Mouse (Mus musculus): ENCODE measurements at regions not wholly inside any gene's neighbourhood (a gene's known extent, or its start where the extent isn't known, plus 50 kb on each side); places are given as distances from the start of the nearest gene placed in this dataset.

- no peak for TF ChIP-seq ZC3H11A (IDR thresholded peaks at IDR 0.05; ENCODE audit: borderline replicate concordance, low read depth, low read length)
- no peak for TF ChIP-seq ZNF384 (IDR thresholded peaks at IDR 0.05; ENCODE audit: low read depth, low read length)
Observed at GRCm38 (mm10) chr15:63166411-63166810, 678.6 kb downstream of the Gsdmc2 start.

GRCm38 (mm10) chr15:63163550-63164279 is 681.3 kb downstream of the Gsdmc2 start:
- Histone ChIP-seq H3K4me3 (ENCODE audit: insufficient read depth in 1 of 2, low read depth in 1 of 2, low read length in 2 of 2, poor library complexity in 1 of 2, severe bottlenecking in 1 of 2) (no peak overlapping the region), H3K9ac (ENCODE audit: insufficient read depth, low read depth, low read length, poor library complexity, severe bottlenecking) (no peak overlapping the region), H3K36me3 (ENCODE audit: control insufficient read depth, insufficient read depth, low read length, poor library complexity, severe bottlenecking) (no peaks in the 10 kb centered on the region), H3K4me1 (ENCODE audit: control insufficient read depth in 2 of 2, insufficient read depth in 2 of 2, low read length in 2 of 2, poor library complexity in 1 of 2) (no peaks in the 10 kb centered on the region), H3K9me3 (ENCODE audit: control insufficient read depth, insufficient read depth, low read depth, low read length) (no peaks in the 10 kb centered on the region), H3K27ac (ENCODE audit: insufficient read depth, low read depth, low read length, poor library complexity, severe bottlenecking) (no peak overlapping the region)
- no peak for TF ChIP-seq ZNF384 (IDR thresholded peaks at IDR 0.05; ENCODE audit: low read depth, low read length)
- no peak for TF ChIP-seq HCFC1 (IDR thresholded peaks at IDR 0.05; ENCODE audit: borderline replicate concordance, insufficient read depth, low read length)
- TF ChIP-seq CHD2 (IDR thresholded peaks at IDR 0.05; ENCODE audit: low read depth, low read length) = no peak
- no peak for TF ChIP-seq ZC3H11A (IDR thresholded peaks at IDR 0.05; ENCODE audit: borderline replicate concordance, low read depth, low read length)
- no peak for TF ChIP-seq MAFK (IDR thresholded peaks at IDR 0.05; ENCODE audit: insufficient read depth, low read depth, low read length)
- in situ Hi-C loops (cut with MboI; ENCODE audit: low sequenced_read_pairs in 2 of 2, unreplicated experiment in 2 of 2) = no loop called here
- DNase-seq (ENCODE audit: low read depth, low spot score) = no peak

More at GRCm38 (mm10) chr15:63166411-63166810, 678.6 kb downstream of the Gsdmc2 start:
- H3K27ac ChIP-seq (ENCODE audit: insufficient read depth, low read depth, low read length, poor library complexity, severe bottlenecking) = no peak overlapping the region
- H3K4me1 ChIP-seq (ENCODE audit: control insufficient read depth in 2 of 2, insufficient read depth in 2 of 2, low read length in 2 of 2, poor library complexity in 1 of 2) = no peaks in the 10 kb centered on the region
- no peak overlapping the region for H3K4me3 ChIP-seq (ENCODE audit: insufficient read depth in 1 of 2, low read depth in 1 of 2, low read length in 2 of 2, poor library complexity in 1 of 2, severe bottlenecking in 1 of 2)
- H3K9me3 ChIP-seq (ENCODE audit: control insufficient read depth, insufficient read depth, low read depth, low read length) = no peaks in the 10 kb centered on the region
- no peak overlapping the region for H3K9ac ChIP-seq (ENCODE audit: insufficient read depth, low read depth, low read length, poor library complexity, severe bottlenecking)
- no peak for DNase-seq (ENCODE audit: low read depth, low spot score)
- no peaks in the 10 kb centered on the region for H3K36me3 ChIP-seq (ENCODE audit: control insufficient read depth, insufficient read depth, low read length, poor library complexity, severe bottlenecking)
- in situ Hi-C loops (cut with MboI; ENCODE audit: low sequenced_read_pairs in 2 of 2, unreplicated experiment in 2 of 2) = no loop called here

GRCm38 (mm10) chr15:63162881-63163549 is 682.0 kb downstream of the Gsdmc2 start:
- TF ChIP-seq ZC3H11A (IDR thresholded peaks at IDR 0.05; ENCODE audit: borderline replicate concordance, low read depth, low read length) = no peak
- no peak for TF ChIP-seq ZNF384 (IDR thresholded peaks at IDR 0.05; ENCODE audit: low read depth, low read length)
- TF ChIP-seq MAFK (IDR thresholded peaks at IDR 0.05; ENCODE audit: insufficient read depth, low read depth, low read length) = no peak
- TF ChIP-seq CHD2 (IDR thresholded peaks at IDR 0.05; ENCODE audit: low read depth, low read length) = no peak
- no peak for TF ChIP-seq HCFC1 (IDR thresholded peaks at IDR 0.05; ENCODE audit: borderline replicate concordance, insufficient read depth, low read length)
- in situ Hi-C loops (cut with MboI; ENCODE audit: low sequenced_read_pairs in 2 of 2, unreplicated experiment in 2 of 2) = no loop called here
- Histone ChIP-seq H3K36me3 (ENCODE audit: control insufficient read depth, insufficient read depth, low read length, poor library complexity, severe bottlenecking) (no peaks in the 10 kb centered on the region), H3K9ac (ENCODE audit: insufficient read depth, low read depth, low read length, poor library complexity, severe bottlenecking) (no peak overlapping the region), H3K27ac (ENCODE audit: insufficient read depth, low read depth, low read length, poor library complexity, severe bottlenecking) (no peak overlapping the region), H3K9me3 (ENCODE audit: control insufficient read depth, insufficient read depth, low read depth, low read length) (no peaks in the 10 kb centered on the region), H3K4me1 (ENCODE audit: control insufficient read depth in 2 of 2, insufficient read depth in 2 of 2, low read length in 2 of 2, poor library complexity in 1 of 2) (no peaks in the 10 kb centered on the region), H3K4me3 (ENCODE audit: insufficient read depth in 1 of 2, low read depth in 1 of 2, low read length in 2 of 2, poor library complexity in 1 of 2, severe bottlenecking in 1 of 2) (no peak overlapping the region)
- no peak for DNase-seq (ENCODE audit: low read depth, low spot score)

- TF ChIP-seq CHD2 (IDR thresholded peaks at IDR 0.05; ENCODE audit: low read depth, low read length) (no peak), ZC3H11A (IDR thresholded peaks at IDR 0.05; ENCODE audit: borderline replicate concordance, low read depth, low read length) (no peak), HCFC1 (IDR thresholded peaks at IDR 0.05; ENCODE audit: borderline replicate concordance, insufficient read depth, low read length) (no peak), MAFK (IDR thresholded peaks at IDR 0.05; ENCODE audit: insufficient read depth, low read depth, low read length) (no peak), ZNF384 (IDR thresholded peaks at IDR 0.05; ENCODE audit: low read depth, low read length) (no peak)
- H3K9ac ChIP-seq (ENCODE audit: insufficient read depth, low read depth, low read length, poor library complexity, severe bottlenecking) = no peak overlapping the region
- in situ Hi-C loops (cut with MboI; ENCODE audit: low sequenced_read_pairs in 2 of 2, unreplicated experiment in 2 of 2) = no loop called here
- H3K4me1 ChIP-seq (ENCODE audit: control insufficient read depth in 2 of 2, insufficient read depth in 2 of 2, low read length in 2 of 2, poor library complexity in 1 of 2) = no peaks in the 10 kb centered on the region
- H3K4me3 ChIP-seq (ENCODE audit: insufficient read depth in 1 of 2, low read depth in 1 of 2, low read length in 2 of 2, poor library complexity in 1 of 2, severe bottlenecking in 1 of 2) = no peak overlapping the region
- no peaks in the 10 kb centered on the region for H3K36me3 ChIP-seq (ENCODE audit: control insufficient read depth, insufficient read depth, low read length, poor library complexity, severe bottlenecking)
- H3K9me3 ChIP-seq (ENCODE audit: control insufficient read depth, insufficient read depth, low read depth, low read length) = no peaks in the 10 kb centered on the region
- H3K27ac ChIP-seq (ENCODE audit: insufficient read depth, low read depth, low read length, poor library complexity, severe bottlenecking) = no peak overlapping the region
- DNase-seq (ENCODE audit: low read depth, low spot score) = no peak
Observed at GRCm38 (mm10) chr15:63123123-63123688, 721.8 kb downstream of the Gsdmc2 start.

Measured in ES-E14 (cell line).